Mouse (Mus musculus) G1E (cell line): Measurements from ENCODE around the gene Adk. TPM values are rescaled to one million over a fixed set of nuclear protein-coding genes. Genes with fewer than 3 reads are reported as not detected.

Experiments
- ATAC-seq: 2 replicates; pipeline ENCODE4 v1.8.0; 2016; ENCODE audit warnings: mild to moderate bottlenecking; ENCODE audit not compliant: insufficient number of reproducible peaks, poor library complexity, low FRiP score, severe bottlenecking; ENCODE audit errors: extremely low read depth
- DNase-seq: peaks from one replicate; pipeline ENCODE4 v3.0.0; 2012; ENCODE audit warnings: low spot score
- H3K27me3 ChIP-seq: 2 replicates; pipeline ENCODE4 v1.6.1; 2012; ENCODE audit warnings: mild to moderate bottlenecking, low read length, inconsistent platforms; ENCODE audit not compliant: insufficient read depth
- H3K36me3 ChIP-seq: replicated peaks from 2 replicates; pipeline ENCODE3; 2012; ENCODE audit warnings: mild to moderate bottlenecking, inconsistent platforms
- H3K4me1 ChIP-seq: 2 replicates; pipeline ENCODE4 v1.6.1; 2012; ENCODE audit warnings: low read depth, low read length, inconsistent platforms, mixed read lengths; ENCODE audit not compliant: insufficient read depth
- H3K4me3 ChIP-seq: 2 replicates; pipeline ENCODE4 v1.5.1; 2012; ENCODE audit warnings: low read depth, mild to moderate bottlenecking, inconsistent platforms, low read length, moderate library complexity, mixed read lengths
- H3K9me3 ChIP-seq: replicated peaks from 2 replicates; pipeline ENCODE4 v1.6.1; 2012; ENCODE audit warnings: inconsistent platforms
- CTCF ChIP-seq: IDR thresholded peaks from 2 replicates; pipeline ENCODE4 v1.5.1; 2012; ENCODE audit warnings: low read depth, low read length, inconsistent platforms, mixed read lengths
- GATA1 ChIP-seq: IDR thresholded peaks from 2 replicates; pipeline ENCODE4 v1.6.1; 2012; ENCODE audit warnings: borderline replicate concordance, low read length, inconsistent platforms, mixed read lengths
- GATA2 ChIP-seq: IDR thresholded peaks from 2 replicates; pipeline ENCODE4 v1.6.1; 2012; ENCODE audit warnings: low read depth, low read length, inconsistent platforms, borderline replicate concordance
- POLR2AphosphoS5 ChIP-seq: IDR thresholded peaks from 2 replicates; pipeline ENCODE4 v1.6.1; 2012; ENCODE audit warnings: low read depth, low read length, inconsistent platforms; ENCODE audit not compliant: insufficient replicate concordance
- TAL1 ChIP-seq: conservative IDR thresholded peaks from 2 replicates; pipeline ENCODE4 v1.6.1; 2012; ENCODE audit warnings: low read depth, low read length, inconsistent platforms, mixed read lengths
- polyA plus RNA-seq: library from polyadenylated mRNA; stranded (reverse); fragments of >175 nt; gene quantifications from 2 replicates; pipeline ENCODE4 v1.2.3, GENCODE M21; 2012
- total RNA-seq, 2 experiments: library from RNA; stranded (forward) in 1 of 2; stranded (reverse) in 1 of 2; fragments of 200-1000 nt in 1 of 2; fragments of >200 nt in 1 of 2; fragmentation: Nextera tagmentation in 1 of 2; gene quantifications; 2 replicates each; pipeline ENCODE4 v1.2.3; 2014 to 2017

Gene Adk
- total and polyA plus RNA-seq, 3 experiments, result 20.8 to 547 (median 489) TPM

- DNase-seq, result no peak
- peaks cover 94% of the 10 kb centered on the region for H3K36me3 ChIP-seq
- no peaks in the 10 kb centered on the region for H3K27me3 ChIP-seq
- no peaks in the 10 kb centered on the region for H3K9me3 ChIP-seq
- ATAC-seq, result no peak
- H3K4me1 ChIP-seq, result no peaks in the 10 kb centered on the region
- no peak overlapping the region for H3K4me3 ChIP-seq
- TF ChIP-seq GATA2, result no peak
- TF ChIP-seq GATA1, result no peak
- no peak for TF ChIP-seq CTCF
- TF ChIP-seq TAL1, result no peak
- no peak for TF ChIP-seq POLR2AphosphoS5
Observed at GRCm38 (mm10) chr14:21029025-21029659, 23.2 kb upstream of the Adk start.

DNA sequence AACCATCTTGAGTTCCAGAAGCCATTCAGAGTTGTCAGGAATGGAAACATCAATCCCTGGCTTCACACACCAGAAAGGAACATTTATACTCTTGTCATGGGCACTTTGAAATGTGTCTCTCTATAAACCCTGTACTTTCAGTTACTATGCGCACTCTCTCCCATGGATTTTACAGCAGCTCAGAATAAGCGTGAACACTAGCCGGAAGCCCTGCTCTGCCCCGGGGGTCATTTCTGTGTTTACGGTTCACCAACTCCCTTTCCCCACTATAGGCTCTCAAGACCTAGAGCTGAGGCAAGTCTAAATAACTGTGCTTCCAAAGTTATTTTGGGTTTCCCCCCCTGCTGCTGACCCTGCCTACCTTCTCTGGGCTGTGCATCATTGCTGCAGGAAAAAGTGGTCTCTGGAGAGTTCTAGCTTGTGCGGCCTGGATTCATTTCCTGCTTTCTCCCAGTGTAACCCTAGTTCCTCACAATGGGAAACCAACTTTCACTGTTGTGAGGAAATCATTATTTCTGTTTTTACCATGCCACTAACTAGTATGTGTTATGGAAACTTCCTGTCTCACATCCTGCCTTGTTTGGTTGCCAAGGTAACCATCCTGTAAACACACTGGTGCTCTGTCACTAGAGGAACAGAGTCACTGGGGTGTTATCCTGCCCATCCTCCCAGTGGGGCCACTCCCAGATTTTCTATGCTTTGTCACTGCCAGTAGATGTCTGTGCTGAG, 20.4 kb upstream of the Adk start:
- Histone ChIP-seq H3K4me3 (no peak overlapping the region), H3K4me1 (no peaks in the 10 kb centered on the region), H3K36me3 (peaks cover 88% of the 10 kb centered on the region), H3K9me3 (no peaks in the 10 kb centered on the region), H3K27me3 (no peaks in the 10 kb centered on the region)
- ATAC-seq, result no peak
- TF ChIP-seq GATA2 (no peak), POLR2AphosphoS5 (no peak), TAL1 (no peak), CTCF (no peak), GATA1 (no peak)
- DNase-seq, result no peak

DNA sequence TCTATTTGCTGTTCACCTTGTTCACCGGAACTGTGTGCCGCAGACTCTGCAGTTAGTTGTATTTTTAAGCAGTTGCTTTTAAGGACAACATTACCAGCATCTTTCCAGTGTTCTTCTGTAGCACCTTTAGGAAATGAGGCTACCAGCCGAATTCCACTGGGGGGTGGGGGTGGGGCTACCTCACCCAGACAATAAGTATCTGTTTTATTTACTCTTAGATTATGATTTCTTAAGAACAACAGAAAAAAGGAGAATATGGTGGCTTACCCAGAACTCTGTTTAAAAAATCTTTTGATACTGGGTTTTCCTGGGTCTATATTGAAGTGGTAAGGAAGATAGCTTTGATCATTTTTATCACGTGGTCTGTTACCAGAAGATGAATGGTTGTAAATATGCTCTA, 18.1 kb upstream of the Adk start:
- Histone ChIP-seq H3K9me3 (no peaks in the 10 kb centered on the region), H3K36me3 (peaks cover 86% of the 10 kb centered on the region), H3K4me1 (no peaks in the 10 kb centered on the region), H3K4me3 (no peak overlapping the region), H3K27me3 (no peaks in the 10 kb centered on the region)
- ATAC-seq, result no peak
- TF ChIP-seq TAL1, result no peak
- TF ChIP-seq POLR2AphosphoS5, result no peak
- TF ChIP-seq CTCF, result no peak
- no peak for TF ChIP-seq GATA1
- TF ChIP-seq GATA2, result no peak
- no peak for DNase-seq

- H3K4me1 ChIP-seq, result no peaks in the 10 kb centered on the region; the same call in 1 of the 2 replicates
- H3K36me3 ChIP-seq, result peaks cover 86% of the 10 kb centered on the region
- no peaks in the 10 kb centered on the region for H3K27me3 ChIP-seq
- H3K9me3 ChIP-seq, result no peaks in the 10 kb centered on the region
- no peak overlapping the region for H3K4me3 ChIP-seq
- TF ChIP-seq POLR2AphosphoS5 (no peak), CTCF (no peak), TAL1 (no peak), GATA1 (no peak), GATA2 (no peak)
- no peak for ATAC-seq
- DNase-seq, result no peak
Observed at GRCm38 (mm10) chr14:21034791-21035190, 17.6 kb upstream of the Adk start.

- Histone ChIP-seq H3K9me3 (no peaks in the 10 kb centered on the region), H3K27me3 (no peaks in the 10 kb centered on the region), H3K4me1 (peaks cover 8% of the 10 kb centered on the region), H3K36me3 (peaks cover 79% of the 10 kb centered on the region), H3K4me3 (no peak overlapping the region)
- TF ChIP-seq GATA1 (no peak), CTCF (no peak), TAL1 (no peak), POLR2AphosphoS5 (no peak), GATA2 (no peak)
- DNase-seq (no peak), ATAC-seq (no peak)
Observed at GRCm38 (mm10) chr14:21039077-21039476, 13.3 kb upstream of the Adk start.

- DNase-seq (no peak), ATAC-seq (no peak)
- Histone ChIP-seq H3K4me1 (peaks cover 8% of the 10 kb centered on the region), H3K27me3 (no peaks in the 10 kb centered on the region), H3K36me3 (peaks cover 77% of the 10 kb centered on the region), H3K4me3 (no peak overlapping the region), H3K9me3 (no peaks in the 10 kb centered on the region)
- TF ChIP-seq CTCF, result no peak
- TF ChIP-seq GATA1, result no peak
- TF ChIP-seq GATA2, result no peak
- no peak for TF ChIP-seq TAL1
- no peak for TF ChIP-seq POLR2AphosphoS5
Observed at GRCm38 (mm10) chr14:21039623-21040022, 12.8 kb upstream of the Adk start.
